Mouse (Mus musculus) hindbrain, postnatal 0 days (tissue): ENCODE measurements around the gene Klhdc10. TPM values are rescaled to one million over a fixed set of nuclear protein-coding genes. Genes with fewer than 3 reads are reported as not detected.

ENCODE experiments used
- ATAC-seq: fragments of 200-750 bp; cut with Nextera tagmentation; 2 replicates; pipeline ENCODE4 v1.8.0; 2017; ENCODE audit warnings: mild to moderate bottlenecking, moderate TSS enrichment, moderate library complexity
- DNase-seq: peaks from one replicate; pipeline ENCODE4 v3.0.0-alpha.2; 2015; ENCODE audit warnings: low spot score
- H3K27ac ChIP-seq: fragments of 300-500 bp; sonication (generic); 2 replicates; pipeline ENCODE4 v1.5.1; 2014; ENCODE audit warnings: mild to moderate bottlenecking
- H3K27me3 ChIP-seq: fragments of 300-500 bp; sonication (generic); 2 replicates; pipeline ENCODE4 v1.6.1; 2014; ENCODE audit warnings: low read length, mixed read lengths; ENCODE audit not compliant: insufficient read depth
- H3K36me3 ChIP-seq: fragments of 300-500 bp; sonication (generic); 2 replicates; pipeline ENCODE4 v1.6.1; 2014; ENCODE audit warnings: low read length, mixed read lengths; ENCODE audit not compliant: insufficient read depth
- H3K4me1 ChIP-seq: fragments of 300-500 bp; sonication (generic); 2 replicates; pipeline ENCODE4 v1.6.1; 2014; ENCODE audit warnings: antibody characterized with exemption, low read length, mixed read lengths; ENCODE audit not compliant: insufficient read depth
- H3K4me2 ChIP-seq: fragments of 300-500 bp; sonication (generic); 2 replicates; pipeline ENCODE4 v1.6.1; 2014; ENCODE audit warnings: low read depth, mild to moderate bottlenecking, low read length, moderate library complexity, mixed read lengths
- H3K4me3 ChIP-seq: fragments of 300-500 bp; sonication (generic); 2 replicates; pipeline ENCODE4 v1.5.1; 2014; ENCODE audit warnings: low read length
- H3K9ac ChIP-seq: fragments of 300-500 bp; sonication (generic); replicated peaks from 2 replicates; pipeline ENCODE4 v1.6.1; 2014; ENCODE audit warnings: mild to moderate bottlenecking, low read length, moderate library complexity, mixed read lengths
- H3K9me3 ChIP-seq: fragments of 300-500 bp; sonication (generic); 2 replicates; pipeline ENCODE4 v1.6.1; 2016; ENCODE audit warnings: low read length, mixed read lengths
- CTCF ChIP-seq: IDR thresholded peaks from 2 replicates; pipeline ENCODE4 v1.5.1; 2016; ENCODE audit warnings: antibody characterized with exemption, control low read depth, low read depth
- WGBS: fragments of 180-500 bp; shearing (Covaris S2); extraction: QIAGEN DNeasy Blood & Tissue Kit; methylation state at CpG from one replicate; pipeline ENCODE4 v1.1.7; 2014; 5-methylcytosine and 5-hydroxymethylcytosine counted together
- polyA plus RNA-seq: library from polyadenylated mRNA; unstranded; fragments of >200 nt; fragmentation: Nextera tagmentation; extraction: Ambion mirVana; gene quantifications from 2 replicates; pipeline ENCODE4 v1.2.1, GENCODE M21; 2015
- total RNA-seq: library from RNA; depleted of rRNA; stranded (reverse); fragments of >200 nt; gene quantifications from 2 replicates; pipeline ENCODE4 v1.2.3, GENCODE M21; 2014

Gene Klhdc10
- total and polyA plus RNA-seq, 2 experiments from 2014 or later = 23.2 to 103 TPM

- no peak overlapping the region for H3K4me2 ChIP-seq
- no peak overlapping the region for H3K9ac ChIP-seq
- H3K27me3 ChIP-seq = no peaks in the 10 kb centered on the region
- DNase-seq (peak; percentile 90), ATAC-seq (peak; percentile 73; the same call in 1 of the 2 replicates)
- H3K9me3 ChIP-seq = no peaks in the 10 kb centered on the region
- no peak overlapping the region for H3K27ac ChIP-seq
- no peaks in the 10 kb centered on the region for H3K36me3 ChIP-seq
- 21% methylated on average over 9 of the region's 9 CpGs for WGBS
- TF ChIP-seq CTCF = peak; percentile 95
- H3K4me1 ChIP-seq = no peaks in the 10 kb centered on the region
- H3K4me3 ChIP-seq = no peak overlapping the region
Observed at GRCm38 (mm10) chr6:30357561-30358177, 44.0 kb upstream of the Klhdc10 start.

GRCm38 (mm10) chr6:30359762-30360509 is 41.7 kb upstream of the Klhdc10 start:
- TF ChIP-seq CTCF = no peak
- 74% methylated on average over 12 of the region's 12 CpGs for WGBS
- H3K4me1 ChIP-seq = no peaks in the 10 kb centered on the region
- no peak overlapping the region for H3K4me3 ChIP-seq
- H3K27ac ChIP-seq = no peak overlapping the region
- H3K9ac ChIP-seq = no peak overlapping the region
- H3K4me2 ChIP-seq = no peak overlapping the region
- H3K36me3 ChIP-seq = peaks cover 1% of the 10 kb centered on the region; the same call in 1 of the 2 replicates
- no peak for ATAC-seq
- no peaks in the 10 kb centered on the region for H3K9me3 ChIP-seq
- no peak for DNase-seq
- H3K27me3 ChIP-seq = no peaks in the 10 kb centered on the region

GRCm38 (mm10) chr6:30363808-30364207 is 37.9 kb upstream of the Klhdc10 start:
- Histone ChIP-seq H3K4me3 (no peak overlapping the region), H3K9ac (no peak overlapping the region), H3K4me2 (no peak overlapping the region), H3K36me3 (peaks cover 30% of the 10 kb centered on the region), H3K27ac (no peak overlapping the region), H3K9me3 (no peaks in the 10 kb centered on the region), H3K4me1 (no peaks in the 10 kb centered on the region), H3K27me3 (no peaks in the 10 kb centered on the region)
- no peak for DNase-seq
- WGBS = 43% methylated on average over 5 of the region's 5 CpGs
- TF ChIP-seq CTCF = no peak
- no peak for ATAC-seq

GRCm38 (mm10) chr6:30369291-30369690 is 32.4 kb upstream of the Klhdc10 start:
- H3K4me2 ChIP-seq = no peak overlapping the region
- no peak overlapping the region for H3K9ac ChIP-seq
- H3K4me3 ChIP-seq = no peak overlapping the region
- 88% methylated on average over 3 of the region's 3 CpGs for WGBS
- no peaks in the 10 kb centered on the region for H3K4me1 ChIP-seq
- peaks cover 79% of the 10 kb centered on the region for H3K36me3 ChIP-seq
- no peak for ATAC-seq
- H3K27ac ChIP-seq = no peak overlapping the region
- H3K27me3 ChIP-seq = no peaks in the 10 kb centered on the region
- DNase-seq = peak; percentile 32
- peak; percentile 38; the same call in 1 of the 2 replicates for TF ChIP-seq CTCF
- no peaks in the 10 kb centered on the region for H3K9me3 ChIP-seq

GRCm38 (mm10) chr6:30372627-30373369 is 28.9 kb upstream of the Klhdc10 start:
- Histone ChIP-seq H3K9ac (no peak overlapping the region), H3K4me1 (0 out of 2 replicates have a peak, but pooled peaks cover 3% of the 10 kb centered on the region), H3K4me2 (no peak overlapping the region), H3K9me3 (no peaks in the 10 kb centered on the region), H3K4me3 (no peak overlapping the region), H3K27me3 (no peaks in the 10 kb centered on the region), H3K36me3 (peaks cover 72% of the 10 kb centered on the region), H3K27ac (no peak overlapping the region)
- DNase-seq (no peak), ATAC-seq (no peak)
- no peak for TF ChIP-seq CTCF
- WGBS = 92% methylated on average over 17 of the region's 17 CpGs

- Histone ChIP-seq H3K9me3 (no peaks in the 10 kb centered on the region), H3K27me3 (no peaks in the 10 kb centered on the region), H3K27ac (no peak overlapping the region), H3K4me1 (0 out of 2 replicates have a peak, but pooled peaks cover 3% of the 10 kb centered on the region), H3K36me3 (peaks cover 65% of the 10 kb centered on the region), H3K9ac (no peak overlapping the region), H3K4me2 (no peak overlapping the region), H3K4me3 (no peak overlapping the region)
- DNase-seq (peak; percentile 14), ATAC-seq (no peak)
- 72% methylated on average over 16 of the region's 16 CpGs for WGBS
- no peak for TF ChIP-seq CTCF
Observed at GRCm38 (mm10) chr6:30374731-30375510, 26.7 kb upstream of the Klhdc10 start.
